Mouse (Mus musculus): Measurements from ENCODE around the gene Ywhae. TPM values are rescaled to one million over a fixed set of nuclear protein-coding genes. Genes with fewer than 3 reads are reported as not detected.

Gene Ywhae
- total and polyA plus RNA-seq, 2 experiments from 2014 or later: 181 to 1,457 TPM

DNA sequence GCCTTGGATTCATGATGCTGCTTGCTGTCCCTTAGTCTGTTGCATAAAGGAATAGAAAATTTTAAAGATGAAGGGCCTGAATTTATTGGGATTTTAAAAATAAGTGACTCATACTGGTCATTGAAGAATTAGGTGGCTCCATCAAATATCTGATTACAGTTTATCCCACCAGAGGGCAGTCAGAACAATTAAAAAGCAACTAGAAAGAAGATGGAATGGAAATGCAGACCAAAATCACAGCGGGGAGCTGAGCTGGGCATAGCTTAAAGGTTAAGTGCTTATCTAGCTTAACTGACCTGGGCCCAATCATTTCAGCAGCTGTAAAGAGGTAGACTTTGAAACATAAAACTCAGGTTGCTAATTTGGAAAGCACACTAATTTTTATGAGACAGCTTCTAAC lies 17.9 kb downstream of the Ywhae start:
- Histone ChIP-seq H3K9me3 (ENCODE audit: low read length) (no peaks in the 10 kb centered on the region), H3K36me3 (ENCODE audit: insufficient read depth, low read length) (no peaks in the 10 kb centered on the region), H3K4me2 (ENCODE audit: low read depth, low read length) (no peak overlapping the region), H3K4me1 (ENCODE audit: insufficient read depth, low read length) (0 out of 2 replicates have a peak, but pooled peaks cover 3% of the 10 kb centered on the region), H3K27me3 (ENCODE audit: insufficient read depth, low read length) (no peaks in the 10 kb centered on the region), H3K27ac (no peak overlapping the region), H3K4me3 (ENCODE audit: low read length) (no peak overlapping the region), H3K9ac (replicated peaks; ENCODE audit: low read length) (no peak overlapping the region)
- ATAC-seq: no peak
- DNase-seq (ENCODE audit: low spot score): no peak
- peak; percentile 30; the same call in 1 of the 2 replicates for TF ChIP-seq CTCF (IDR thresholded peaks at IDR 0.05; ENCODE audit: low read depth)
- 71% methylated on average over 1 of the region's 1 CpGs for WGBS

DNA sequence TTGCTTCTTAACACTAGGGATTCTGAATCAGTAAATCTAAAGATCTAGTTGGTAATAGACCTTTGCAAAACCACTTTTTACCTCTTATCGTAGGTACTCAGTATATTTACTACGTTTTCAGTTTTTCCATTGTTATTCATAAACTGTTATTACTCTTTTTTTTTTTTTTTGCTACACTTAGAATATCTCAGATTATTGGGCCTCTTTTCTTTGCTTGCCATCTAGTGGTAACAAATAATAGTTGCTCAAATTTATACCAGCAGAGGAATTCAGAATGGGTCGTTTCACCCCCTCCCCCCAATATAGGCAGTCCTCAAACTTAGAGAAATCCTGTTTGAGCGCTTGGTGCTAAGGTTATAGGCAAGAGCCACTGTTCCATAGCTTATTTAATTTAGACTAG lies 18.4 kb downstream of the Ywhae start:
- H3K27me3 ChIP-seq (ENCODE audit: insufficient read depth, low read length): no peaks in the 10 kb centered on the region
- H3K27ac ChIP-seq: no peak overlapping the region
- 73% methylated on average over 4 of the region's 4 CpGs for WGBS
- H3K9ac ChIP-seq (replicated peaks; ENCODE audit: low read length): no peak overlapping the region
- TF ChIP-seq CTCF (IDR thresholded peaks at IDR 0.05; ENCODE audit: low read depth): peak; percentile 52
- H3K36me3 ChIP-seq (ENCODE audit: insufficient read depth, low read length): peaks cover 3% of the 10 kb centered on the region
- no peak overlapping the region for H3K4me3 ChIP-seq (ENCODE audit: low read length)
- no peaks in the 10 kb centered on the region for H3K9me3 ChIP-seq (ENCODE audit: low read length)
- DNase-seq (ENCODE audit: low spot score) (no peak), ATAC-seq (no peak)
- H3K4me1 ChIP-seq (ENCODE audit: insufficient read depth, low read length): 0 out of 2 replicates have a peak, but pooled peaks cover 3% of the 10 kb centered on the region
- no peak overlapping the region for H3K4me2 ChIP-seq (ENCODE audit: low read depth, low read length)

DNA sequence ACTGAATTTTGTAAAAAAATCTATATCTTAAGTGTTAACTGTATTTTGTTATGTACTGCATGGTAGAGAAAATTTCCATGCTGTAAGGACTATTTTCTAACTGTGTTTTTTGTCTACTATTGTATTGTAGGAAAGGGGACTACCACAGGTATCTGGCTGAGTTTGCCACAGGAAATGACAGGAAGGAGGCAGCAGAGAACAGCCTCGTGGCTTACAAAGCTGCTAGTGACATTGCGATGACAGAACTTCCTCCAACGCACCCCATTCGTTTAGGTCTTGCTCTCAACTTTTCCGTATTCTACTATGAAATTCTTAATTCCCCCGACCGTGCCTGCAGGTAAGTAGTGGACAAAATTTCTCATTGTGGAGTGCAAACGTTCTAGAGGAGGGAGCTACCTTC lies 24.0 kb downstream of the Ywhae start:
- Histone ChIP-seq H3K4me1 (ENCODE audit: insufficient read depth, low read length) (no peaks in the 10 kb centered on the region), H3K9me3 (ENCODE audit: low read length) (no peaks in the 10 kb centered on the region), H3K27me3 (ENCODE audit: insufficient read depth, low read length) (no peaks in the 10 kb centered on the region), H3K4me3 (ENCODE audit: low read length) (no peak overlapping the region), H3K9ac (replicated peaks; ENCODE audit: low read length) (no peak overlapping the region), H3K27ac (no peak overlapping the region), H3K4me2 (ENCODE audit: low read depth, low read length) (no peak overlapping the region), H3K36me3 (ENCODE audit: insufficient read depth, low read length) (peaks cover 22% of the 10 kb centered on the region)
- ATAC-seq: no peak
- no peak for DNase-seq (ENCODE audit: low spot score)
- TF ChIP-seq CTCF (IDR thresholded peaks at IDR 0.05; ENCODE audit: low read depth): no peak
- WGBS: 92% methylated on average over 8 of the region's 8 CpGs

DNA sequence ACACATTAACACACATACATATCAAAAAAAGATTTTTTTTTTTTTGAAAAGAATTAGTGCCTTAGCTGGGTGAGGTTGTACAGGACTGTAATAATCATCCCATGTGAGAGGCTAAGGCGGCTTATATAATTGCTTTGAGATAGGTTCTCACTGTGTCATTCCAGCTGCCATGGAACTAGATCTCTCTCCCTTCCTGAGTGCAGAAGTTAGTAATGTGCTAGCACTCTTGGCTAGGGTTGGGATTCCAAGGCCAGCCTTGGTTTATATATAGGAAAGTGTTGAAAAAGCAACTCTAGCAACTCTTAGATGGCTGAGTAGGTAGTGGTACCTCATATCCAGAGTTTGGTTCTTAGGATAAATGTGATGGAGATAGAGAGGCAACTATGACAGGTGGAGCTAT lies 25.9 kb downstream of the Ywhae start:
- 93% methylated on average over 1 of the region's 1 CpGs for WGBS
- H3K36me3 ChIP-seq (ENCODE audit: insufficient read depth, low read length): peaks cover 22% of the 10 kb centered on the region
- DNase-seq (ENCODE audit: low spot score): no peak
- no peak overlapping the region for H3K27ac ChIP-seq
- H3K4me2 ChIP-seq (ENCODE audit: low read depth, low read length): no peak overlapping the region
- TF ChIP-seq CTCF (IDR thresholded peaks at IDR 0.05; ENCODE audit: low read depth): no peak
- no peaks in the 10 kb centered on the region for H3K27me3 ChIP-seq (ENCODE audit: insufficient read depth, low read length)
- H3K4me3 ChIP-seq (ENCODE audit: low read length): no peak overlapping the region
- ATAC-seq: no peak
- H3K4me1 ChIP-seq (ENCODE audit: insufficient read depth, low read length): no peaks in the 10 kb centered on the region
- H3K9me3 ChIP-seq (ENCODE audit: low read length): no peaks in the 10 kb centered on the region
- no peak overlapping the region for H3K9ac ChIP-seq (replicated peaks; ENCODE audit: low read length)

DNA sequence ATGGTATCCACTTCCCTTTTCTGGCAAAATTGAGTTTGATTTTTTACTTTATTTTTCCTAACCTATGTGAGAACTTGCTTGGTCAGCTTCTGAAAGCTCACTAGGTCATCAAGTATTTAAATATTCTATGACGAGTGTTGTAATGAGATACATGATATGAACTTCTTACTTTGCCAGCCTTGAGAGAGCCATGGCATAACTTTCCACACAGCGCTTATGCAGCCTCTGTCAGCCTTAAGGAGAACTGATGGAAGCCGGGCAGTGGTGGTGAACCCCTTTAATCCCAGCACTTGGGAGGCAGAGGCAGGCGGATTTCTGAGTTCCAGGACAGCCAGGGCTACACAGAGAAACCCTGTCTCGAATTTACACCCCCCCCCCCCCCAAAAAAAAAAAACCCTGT lies 28.1 kb downstream of the Ywhae start:
- WGBS: 92% methylated on average over 5 of the region's 5 CpGs
- ATAC-seq (no peak), DNase-seq (ENCODE audit: low spot score) (no peak)
- no peak overlapping the region for H3K27ac ChIP-seq
- H3K36me3 ChIP-seq (ENCODE audit: insufficient read depth, low read length): peaks cover 33% of the 10 kb centered on the region
- H3K27me3 ChIP-seq (ENCODE audit: insufficient read depth, low read length): no peaks in the 10 kb centered on the region
- H3K4me3 ChIP-seq (ENCODE audit: low read length): no peak overlapping the region
- H3K9ac ChIP-seq (replicated peaks; ENCODE audit: low read length): no peak overlapping the region
- no peak for TF ChIP-seq CTCF (IDR thresholded peaks at IDR 0.05; ENCODE audit: low read depth)
- H3K4me2 ChIP-seq (ENCODE audit: low read depth, low read length): no peak overlapping the region
- no peaks in the 10 kb centered on the region for H3K4me1 ChIP-seq (ENCODE audit: insufficient read depth, low read length)
- H3K9me3 ChIP-seq (ENCODE audit: low read length): no peaks in the 10 kb centered on the region

DNA sequence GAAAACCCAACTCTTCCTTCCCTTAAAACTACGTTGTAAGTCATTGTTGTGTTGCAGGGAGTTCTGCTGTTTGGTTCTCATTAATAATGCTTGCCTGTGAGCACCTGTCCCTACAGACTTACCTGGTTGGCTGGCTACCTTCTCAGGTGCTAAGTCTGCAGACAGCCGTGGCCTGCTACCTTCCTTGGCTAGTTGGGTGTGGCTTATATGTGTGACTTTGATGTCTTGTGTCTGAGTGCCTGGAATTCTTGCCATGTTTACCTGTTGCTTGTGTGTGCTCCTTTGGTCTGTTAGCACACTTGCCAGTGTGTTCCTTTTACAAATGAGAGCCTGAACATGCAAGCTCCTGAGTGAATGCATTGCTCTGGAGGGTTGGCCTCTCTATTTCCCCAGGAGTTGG lies 30.0 kb downstream of the Ywhae start:
- H3K36me3 ChIP-seq (ENCODE audit: insufficient read depth, low read length): peaks cover 37% of the 10 kb centered on the region
- H3K9ac ChIP-seq (replicated peaks; ENCODE audit: low read length): no peak overlapping the region
- no peak for DNase-seq (ENCODE audit: low spot score)
- H3K27me3 ChIP-seq (ENCODE audit: insufficient read depth, low read length): no peaks in the 10 kb centered on the region
- no peaks in the 10 kb centered on the region for H3K9me3 ChIP-seq (ENCODE audit: low read length)
- TF ChIP-seq CTCF (IDR thresholded peaks at IDR 0.05; ENCODE audit: low read depth): no peak
- ATAC-seq: no peak
- WGBS: 83% methylated on average over 2 of the region's 2 CpGs
- H3K4me2 ChIP-seq (ENCODE audit: low read depth, low read length): no peak overlapping the region
- no peaks in the 10 kb centered on the region for H3K4me1 ChIP-seq (ENCODE audit: insufficient read depth, low read length)
- no peak overlapping the region for H3K27ac ChIP-seq
- no peak overlapping the region for H3K4me3 ChIP-seq (ENCODE audit: low read length)

DNA sequence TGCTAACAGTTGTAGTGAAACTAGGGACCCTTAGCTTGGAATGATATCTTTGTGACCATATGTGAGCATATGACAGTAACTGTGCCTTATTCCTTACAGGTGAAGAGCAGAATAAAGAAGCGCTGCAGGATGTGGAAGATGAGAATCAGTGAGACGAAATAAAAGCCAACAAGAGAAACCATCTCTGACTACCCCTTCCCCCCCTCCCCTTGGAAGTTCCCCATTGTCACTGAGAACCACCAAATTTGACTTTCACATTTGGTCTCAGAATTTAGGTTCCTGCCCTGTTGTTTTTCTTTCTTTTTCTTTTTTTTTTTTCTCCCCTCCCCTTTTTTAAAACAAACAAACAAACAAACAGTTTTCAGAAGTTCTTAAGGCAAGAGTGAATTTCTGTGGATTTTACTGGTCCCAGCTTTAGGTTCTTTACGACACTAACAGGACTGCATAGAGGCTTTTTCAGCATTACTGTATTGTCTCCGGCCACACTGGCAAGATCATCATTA lies 31.9 kb downstream of the Ywhae start:
- no peak overlapping the region for H3K9ac ChIP-seq (replicated peaks; ENCODE audit: low read length)
- no peak for DNase-seq (ENCODE audit: low spot score)
- no peak overlapping the region for H3K4me3 ChIP-seq (ENCODE audit: low read length)
- H3K27me3 ChIP-seq (ENCODE audit: insufficient read depth, low read length): no peaks in the 10 kb centered on the region
- H3K27ac ChIP-seq: no peak overlapping the region
- peaks cover 26% of the 10 kb centered on the region for H3K36me3 ChIP-seq (ENCODE audit: insufficient read depth, low read length)
- ATAC-seq: no peak
- no peak for TF ChIP-seq CTCF (IDR thresholded peaks at IDR 0.05; ENCODE audit: low read depth)
- no peak overlapping the region for H3K4me2 ChIP-seq (ENCODE audit: low read depth, low read length)
- no peaks in the 10 kb centered on the region for H3K9me3 ChIP-seq (ENCODE audit: low read length)
- WGBS: 75% methylated on average over 4 of the region's 4 CpGs
- no peaks in the 10 kb centered on the region for H3K4me1 ChIP-seq (ENCODE audit: insufficient read depth, low read length)

Data from hindbrain, postnatal 0 days (tissue).